Mouse (Mus musculus): Measurements from ENCODE around the gene Mettl9. TPM values are rescaled to one million over a fixed set of nuclear protein-coding genes. Genes with fewer than 3 reads are reported as not detected.
A peak's percentile ranks its signal among the peaks of the same experiment; 100 is the strongest.
"Not testable (repeated sequence)": the region's sequence is repeated elsewhere in the genome, so short reads cannot be mapped to it uniquely, and the experiment has no call there.

Mettl9 gene
- polyA plus RNA-seq, 1 experiment from 2014 or later, result 227 TPM

DNA sequence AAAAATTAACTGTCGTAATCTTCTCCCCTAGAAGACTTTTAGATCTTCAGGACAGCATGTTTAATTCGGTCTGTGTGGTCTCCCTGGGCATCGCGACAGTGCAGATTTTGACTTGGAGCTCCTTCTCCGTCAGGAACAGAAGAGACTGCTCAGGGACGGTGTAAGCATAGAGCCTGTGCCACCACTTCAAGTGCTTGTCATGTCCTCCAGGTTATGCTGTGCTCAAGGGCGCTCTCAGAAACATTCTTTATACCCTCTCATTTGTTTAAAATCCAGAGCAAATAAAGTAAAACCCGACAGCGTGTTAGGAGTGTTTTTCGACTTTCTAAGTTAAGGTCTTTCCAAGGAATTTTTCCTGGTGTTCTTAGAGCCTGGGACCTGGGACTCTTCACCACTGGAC, 19.8 kb upstream of the Mettl9 start:
- no peak overlapping the region for H3K4me3 ChIP-seq (replicated peaks; ENCODE audit: low read depth, low read length)
- H3K27ac ChIP-seq (replicated peaks; ENCODE audit: low read depth, low read length), result no peak overlapping the region
- H3K9ac ChIP-seq (replicated peaks; ENCODE audit: low read length), result no peak overlapping the region
- no peaks in the 10 kb centered on the region for H3K4me1 ChIP-seq (ENCODE audit: control insufficient read depth, insufficient read depth, low read length)
- ATAC-seq (ENCODE audit: low FRiP score, low TSS enrichment), result no peak
- H3K36me3 ChIP-seq (ENCODE audit: control insufficient read depth, insufficient read depth, low read length), result no peaks in the 10 kb centered on the region
- H3K27me3 ChIP-seq (ENCODE audit: control insufficient read depth, insufficient read depth, low read length), result no peaks in the 10 kb centered on the region
- H3K9me3 ChIP-seq (ENCODE audit: control insufficient read depth, low read length), result no peaks in the 10 kb centered on the region
- no peak for DNase-seq
- no peak overlapping the region for H3K4me2 ChIP-seq (ENCODE audit: low read length)
- 91% methylated on average over 10 of the region's 10 CpGs for WGBS

DNA sequence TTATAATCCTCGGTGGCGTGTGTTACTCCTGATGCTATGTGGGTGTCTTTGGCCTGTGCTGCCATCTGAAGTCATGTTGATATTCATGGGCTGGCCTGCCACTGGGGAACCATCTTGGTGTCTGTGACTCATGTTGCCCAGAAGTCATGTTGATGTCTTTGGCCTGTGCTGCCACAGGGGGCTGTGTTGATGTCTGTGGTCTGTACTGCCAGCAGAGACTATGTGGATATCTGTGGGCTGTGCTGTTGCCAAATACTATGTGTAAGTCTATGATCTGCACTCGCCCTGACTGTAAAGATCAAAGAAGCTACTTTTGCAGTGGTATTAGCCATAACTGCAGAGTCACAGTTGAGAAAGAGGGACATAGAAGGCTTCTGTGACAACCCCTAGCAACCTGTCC, 15.5 kb upstream of the Mettl9 start:
- no peak for DNase-seq
- Histone ChIP-seq H3K4me3 (replicated peaks; ENCODE audit: low read depth, low read length) (no peak overlapping the region), H3K4me2 (ENCODE audit: low read length) (no peak overlapping the region), H3K9ac (replicated peaks; ENCODE audit: low read length) (no peak overlapping the region), H3K27me3 (ENCODE audit: control insufficient read depth, insufficient read depth, low read length) (no peaks in the 10 kb centered on the region), H3K4me1 (ENCODE audit: control insufficient read depth, insufficient read depth, low read length) (no peaks in the 10 kb centered on the region), H3K27ac (replicated peaks; ENCODE audit: low read depth, low read length) (no peak overlapping the region), H3K9me3 (ENCODE audit: control insufficient read depth, low read length) (no peaks in the 10 kb centered on the region), H3K36me3 (ENCODE audit: control insufficient read depth, insufficient read depth, low read length) (no peaks in the 10 kb centered on the region)
- 89% methylated on average over 3 of the region's 3 CpGs for WGBS
- no peak for ATAC-seq (ENCODE audit: low FRiP score, low TSS enrichment)

DNA sequence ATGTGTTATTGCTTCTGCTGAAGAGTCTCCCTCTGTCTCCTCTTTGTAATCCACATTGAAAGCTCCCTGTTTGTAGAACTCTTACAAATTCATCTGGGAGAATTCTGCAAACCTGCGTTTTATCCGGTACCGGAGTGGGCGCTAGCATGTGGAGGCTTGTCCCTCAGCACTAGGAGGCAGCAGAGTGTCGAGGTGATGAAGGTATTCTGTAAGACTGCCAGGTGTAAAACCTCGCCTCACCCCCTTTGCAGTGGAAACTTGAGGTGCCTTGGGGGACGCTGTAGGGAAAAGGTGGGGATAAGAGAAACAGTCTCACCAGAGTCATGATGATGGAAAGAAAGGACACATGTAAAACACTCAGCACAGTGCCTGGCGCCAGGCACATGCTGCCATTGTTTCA, 14.0 kb upstream of the Mettl9 start:
- 47% methylated on average over 8 of the region's 8 CpGs for WGBS
- H3K9me3 ChIP-seq (ENCODE audit: control insufficient read depth, low read length), result no peaks in the 10 kb centered on the region
- H3K27me3 ChIP-seq (ENCODE audit: control insufficient read depth, insufficient read depth, low read length), result no peaks in the 10 kb centered on the region
- H3K4me2 ChIP-seq (ENCODE audit: low read length), result no peak overlapping the region
- H3K27ac ChIP-seq (replicated peaks; ENCODE audit: low read depth, low read length), result no peak overlapping the region
- DNase-seq (no peak), ATAC-seq (ENCODE audit: low FRiP score, low TSS enrichment) (no peak)
- no peaks in the 10 kb centered on the region for H3K4me1 ChIP-seq (ENCODE audit: control insufficient read depth, insufficient read depth, low read length)
- no peaks in the 10 kb centered on the region for H3K36me3 ChIP-seq (ENCODE audit: control insufficient read depth, insufficient read depth, low read length)
- no peak overlapping the region for H3K4me3 ChIP-seq (replicated peaks; ENCODE audit: low read depth, low read length)
- no peak overlapping the region for H3K9ac ChIP-seq (replicated peaks; ENCODE audit: low read length)

DNA sequence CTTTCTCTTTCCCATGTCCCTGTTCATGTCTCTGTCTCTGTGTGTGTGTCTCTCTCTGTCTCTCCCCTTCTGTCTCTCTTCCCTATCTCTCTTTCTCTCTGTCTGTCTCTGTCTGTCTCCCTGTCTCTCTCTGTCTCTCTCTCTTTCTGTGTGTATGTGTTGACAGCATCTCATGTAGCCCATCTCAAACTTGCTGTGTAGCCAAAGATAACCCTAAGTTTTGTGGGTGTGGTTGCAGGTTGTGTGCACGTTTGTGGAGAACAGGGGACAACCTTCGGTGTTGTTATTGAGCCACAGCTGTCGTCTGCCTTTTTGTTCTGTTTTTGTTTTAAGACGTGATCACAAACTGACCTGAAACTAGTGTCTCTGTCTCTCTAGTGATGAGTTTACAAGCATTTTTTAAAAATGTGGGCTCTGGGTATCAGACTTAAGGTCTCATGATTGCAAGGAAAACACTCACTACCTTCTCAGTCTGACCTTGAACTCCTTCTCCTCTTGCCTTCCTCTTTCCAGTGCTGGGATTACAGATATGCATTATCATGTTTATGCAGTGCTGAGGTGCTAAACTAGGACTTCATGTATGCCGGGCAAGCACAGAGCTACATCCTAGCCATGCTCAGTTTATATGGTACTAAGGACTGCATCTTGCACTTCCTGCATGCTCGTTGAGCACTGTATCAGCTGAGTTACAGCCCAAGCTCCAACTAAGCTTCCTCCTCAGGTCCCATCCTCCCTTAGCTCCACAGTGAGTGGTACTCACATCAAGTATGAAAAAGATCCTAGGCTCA, 8.8 kb upstream of the Mettl9 start:
- H3K4me3 ChIP-seq (replicated peaks; ENCODE audit: low read depth, low read length), result no peak overlapping the region
- 87% methylated on average over 6 of the region's 6 CpGs for whole genome bisulfite sequencing
- H3K4me2 ChIP-seq (ENCODE audit: low read length), result no peak overlapping the region
- no peaks in the 10 kb centered on the region for H3K27me3 ChIP-seq (ENCODE audit: control insufficient read depth, insufficient read depth, low read length)
- no peaks in the 10 kb centered on the region for H3K9me3 ChIP-seq (ENCODE audit: control insufficient read depth, low read length)
- no peaks in the 10 kb centered on the region for H3K36me3 ChIP-seq (ENCODE audit: control insufficient read depth, insufficient read depth, low read length)
- ATAC-seq (ENCODE audit: low FRiP score, low TSS enrichment) (no peak), DNase-seq (no peak)
- H3K9ac ChIP-seq (replicated peaks; ENCODE audit: low read length), result no peak overlapping the region
- H3K27ac ChIP-seq (replicated peaks; ENCODE audit: low read depth, low read length), result no peak overlapping the region
- H3K4me1 ChIP-seq (ENCODE audit: control insufficient read depth, insufficient read depth, low read length), result no peaks in the 10 kb centered on the region

- Histone ChIP-seq H3K4me3 (replicated peaks; ENCODE audit: low read depth, low read length) (no peak overlapping the region), H3K4me2 (ENCODE audit: low read length) (no peak overlapping the region), H3K4me1 (ENCODE audit: control insufficient read depth, insufficient read depth, low read length) (no peaks in the 10 kb centered on the region), H3K9ac (replicated peaks; ENCODE audit: low read length) (no peak overlapping the region), H3K9me3 (ENCODE audit: control insufficient read depth, low read length) (no peaks in the 10 kb centered on the region), H3K36me3 (ENCODE audit: control insufficient read depth, insufficient read depth, low read length) (no peaks in the 10 kb centered on the region), H3K27ac (replicated peaks; ENCODE audit: low read depth, low read length) (no peak overlapping the region), H3K27me3 (ENCODE audit: control insufficient read depth, insufficient read depth, low read length) (no peaks in the 10 kb centered on the region)
- 71% methylated on average over 3 of the region's 3 CpGs for WGBS
- ATAC-seq (ENCODE audit: low FRiP score, low TSS enrichment) (no peak), DNase-seq (no peak)
These were observed 7.9 kb upstream of the Mettl9 start for GRCm38 (mm10) chr7:121026300-121026699.

GRCm38 (mm10) chr7:121029947-121030346, 4.3 kb upstream of the Mettl9 start:
- H3K4me1 ChIP-seq (ENCODE audit: control insufficient read depth, insufficient read depth, low read length); ATAC-seq (ENCODE audit: low FRiP score, low TSS enrichment); H3K9me3 ChIP-seq (ENCODE audit: control insufficient read depth, low read length); H3K27ac ChIP-seq (replicated peaks; ENCODE audit: low read depth, low read length); DNase-seq; H3K4me3 ChIP-seq (replicated peaks; ENCODE audit: low read depth, low read length); H3K36me3 ChIP-seq (ENCODE audit: control insufficient read depth, insufficient read depth, low read length); H3K27me3 ChIP-seq (ENCODE audit: control insufficient read depth, insufficient read depth, low read length); H3K9ac ChIP-seq (replicated peaks; ENCODE audit: low read length); H3K4me2 ChIP-seq (ENCODE audit: low read length): not testable (repeated sequence)

- H3K36me3 ChIP-seq (ENCODE audit: control insufficient read depth, insufficient read depth, low read length), result no peaks in the 10 kb centered on the region
- H3K4me3 ChIP-seq (replicated peaks; ENCODE audit: low read depth, low read length), result peak overlapping the region; percentile 94
- H3K9ac ChIP-seq (replicated peaks; ENCODE audit: low read length), result peak overlapping the region; percentile 98
- ATAC-seq (ENCODE audit: low FRiP score, low TSS enrichment), result peak; percentile 80
- H3K27ac ChIP-seq (replicated peaks; ENCODE audit: low read depth, low read length), result peak overlapping the region; percentile 99
- DNase-seq, result no peak
- WGBS, result under 1% methylated on average over 47 of the region's 63 CpGs
- H3K4me1 ChIP-seq (ENCODE audit: control insufficient read depth, insufficient read depth, low read length), result peaks cover 29% of the 10 kb centered on the region
- H3K4me2 ChIP-seq (ENCODE audit: low read length), result peak overlapping the region; percentile 76
- H3K9me3 ChIP-seq (ENCODE audit: control insufficient read depth, low read length), result no peaks in the 10 kb centered on the region
- no peaks in the 10 kb centered on the region for H3K27me3 ChIP-seq (ENCODE audit: control insufficient read depth, insufficient read depth, low read length)
These were observed 476 bp downstream of the Mettl9 start for GRCm38 (mm10) chr7:121034701-121035141.

- peak overlapping the region; percentile 98 for H3K9ac ChIP-seq (replicated peaks; ENCODE audit: low read length)
- no peaks in the 10 kb centered on the region for H3K27me3 ChIP-seq (ENCODE audit: control insufficient read depth, insufficient read depth, low read length)
- ATAC-seq (ENCODE audit: low FRiP score, low TSS enrichment) (peak; percentile 16; the same call in 1 of the 2 replicates), DNase-seq (peak; percentile 63)
- no peaks in the 10 kb centered on the region for H3K36me3 ChIP-seq (ENCODE audit: control insufficient read depth, insufficient read depth, low read length)
- peak overlapping the region; percentile 94 for H3K4me3 ChIP-seq (replicated peaks; ENCODE audit: low read depth, low read length)
- H3K4me1 ChIP-seq (ENCODE audit: control insufficient read depth, insufficient read depth, low read length), result peaks cover 29% of the 10 kb centered on the region
- under 1% methylated on average over 24 of the region's 24 CpGs for WGBS
- H3K27ac ChIP-seq (replicated peaks; ENCODE audit: low read depth, low read length), result peak overlapping the region; percentile 99
- no peaks in the 10 kb centered on the region for H3K9me3 ChIP-seq (ENCODE audit: control insufficient read depth, low read length)
- H3K4me2 ChIP-seq (ENCODE audit: low read length), result peak overlapping the region; percentile 76
These were observed 996 bp downstream of the Mettl9 start for GRCm38 (mm10) chr7:121035161-121035721.

DNA sequence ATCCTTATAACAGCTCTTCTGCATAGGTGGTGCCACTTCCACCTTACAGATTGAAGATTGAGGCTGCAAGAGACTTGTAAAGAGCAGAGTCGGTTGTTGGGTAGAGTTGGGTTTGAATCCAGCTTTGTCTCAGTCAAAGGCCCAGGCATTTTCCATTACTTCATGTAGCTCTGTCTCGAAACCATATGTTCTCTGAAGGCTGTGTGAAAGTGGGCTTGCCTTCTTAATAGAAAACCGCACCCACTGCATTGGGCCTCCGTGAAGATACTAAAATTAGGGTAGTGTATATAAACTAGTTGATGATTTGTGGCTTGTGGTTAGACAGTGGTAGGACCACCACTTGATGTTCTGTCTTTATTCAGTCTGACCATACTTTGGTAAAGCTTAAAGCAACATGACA, 6.3 kb downstream of the Mettl9 start:
- no peaks in the 10 kb centered on the region for H3K36me3 ChIP-seq (ENCODE audit: control insufficient read depth, insufficient read depth, low read length)
- DNase-seq, result no peak
- H3K27me3 ChIP-seq (ENCODE audit: control insufficient read depth, insufficient read depth, low read length), result no peaks in the 10 kb centered on the region
- WGBS, result 96% methylated on average over 4 of the region's 4 CpGs
- peaks cover 25% of the 10 kb centered on the region for H3K4me1 ChIP-seq (ENCODE audit: control insufficient read depth, insufficient read depth, low read length)
- no peak overlapping the region for H3K4me2 ChIP-seq (ENCODE audit: low read length)
- ATAC-seq (ENCODE audit: low FRiP score, low TSS enrichment), result no peak
- H3K4me3 ChIP-seq (replicated peaks; ENCODE audit: low read depth, low read length), result no peak overlapping the region
- H3K27ac ChIP-seq (replicated peaks; ENCODE audit: low read depth, low read length), result no peak overlapping the region
- H3K9me3 ChIP-seq (ENCODE audit: control insufficient read depth, low read length), result no peaks in the 10 kb centered on the region
- H3K9ac ChIP-seq (replicated peaks; ENCODE audit: low read length), result no peak overlapping the region

Data from midbrain, embryonic 14.5 days (tissue).